Mouse (Mus musculus) embryonic fibroblast, embryonic 13.5 days (primary cell): Measurements from ENCODE around the gene Catsper4. TPM values are rescaled to one million over a fixed set of nuclear protein-coding genes. Genes with fewer than 3 reads are reported as not detected.
A peak's percentile ranks its signal among the peaks of the same experiment; 100 is the strongest.

ENCODE experiments used
- H3K27ac ChIP-seq: 2 replicates; pipeline ENCODE4 v1.5.1; 2012; ENCODE audit warnings: low read length, control low read depth, inconsistent platforms; ENCODE audit not compliant: insufficient read depth
- H3K4me1 ChIP-seq: 2 replicates; pipeline ENCODE4 v1.6.1; 2011; ENCODE audit warnings: low read length; ENCODE audit not compliant: control insufficient read depth, insufficient read depth
- H3K4me3 ChIP-seq: 2 replicates; pipeline ENCODE4 v1.5.1; 2011; ENCODE audit warnings: mild to moderate bottlenecking, control low read depth, low read length; ENCODE audit not compliant: insufficient read depth
- CTCF ChIP-seq: IDR thresholded peaks from 2 replicates; pipeline ENCODE4 v1.5.1; 2011; ENCODE audit warnings: mild to moderate bottlenecking, control low read depth, low read length, moderate library complexity, borderline replicate concordance; ENCODE audit not compliant: insufficient read depth
- POLR2A ChIP-seq: IDR thresholded peaks from 2 replicates; pipeline ENCODE4 v1.6.1; 2011; ENCODE audit warnings: low read depth, mild to moderate bottlenecking, control low read depth, low read length, moderate library complexity
- polyA plus RNA-seq: library from polyadenylated mRNA; stranded (reverse); fragments of >200 nt; gene quantifications from 2 replicates; pipeline ENCODE4 v1.2.4, GENCODE M21; 2011; ENCODE audit warnings: low read depth; ENCODE audit not compliant: missing spikeins, insufficient read length

Catsper4 gene
- polyA plus RNA-seq, 1 experiment: not detected

GRCm38 (mm10) chr4:134251241-134252130, 24.3 kb upstream of the Catsper4 start:
- no peak overlapping the region for H3K27ac ChIP-seq
- TF ChIP-seq CTCF: no peak
- no peak for TF ChIP-seq POLR2A
- peak overlapping the region; percentile 23 for H3K4me3 ChIP-seq
- no peaks in the 10 kb centered on the region; the same call in 1 of the 2 replicates for H3K4me1 ChIP-seq

- TF ChIP-seq POLR2A (no peak), CTCF (no peak)
- Histone ChIP-seq H3K27ac (no peak overlapping the region), H3K4me1 (no peaks in the 10 kb centered on the region; the same call in 1 of the 2 replicates), H3K4me3 (peak overlapping the region; percentile 23)
These were observed 23.7 kb upstream of the Catsper4 start for GRCm38 (mm10) chr4:134250930-134251240.

- Histone ChIP-seq H3K27ac (no peak overlapping the region), H3K4me1 (no peaks in the 10 kb centered on the region; the same call in 1 of the 2 replicates), H3K4me3 (no peak overlapping the region; the same call in 1 of the 2 replicates)
- TF ChIP-seq CTCF (no peak), POLR2A (no peak)
These were observed 23.1 kb upstream of the Catsper4 start for GRCm38 (mm10) chr4:134250116-134250929.

GRCm38 (mm10) chr4:134249651-134250050, 22.5 kb upstream of the Catsper4 start:
- H3K27ac ChIP-seq: no peak overlapping the region
- H3K4me1 ChIP-seq: no peaks in the 10 kb centered on the region; the same call in 1 of the 2 replicates
- peak overlapping the region; percentile 23 for H3K4me3 ChIP-seq
- no peak for TF ChIP-seq POLR2A
- peak; percentile 74 for TF ChIP-seq CTCF

- Histone ChIP-seq H3K4me3 (peak within 1 kb of the TSS; percentile 14; the same call in 1 of the 2 replicates), H3K27ac (no peak within 1 kb of the TSS), H3K4me1 (no peaks in the 10 kb centered on the region; the same call in 1 of the 2 replicates)
- TF ChIP-seq POLR2A (no peak), CTCF (no peak)
These were observed 19.6 kb upstream of the Catsper4 start, which contains the start of gene Gm30191 for GRCm38 (mm10) chr4:134246719-134247258. Gene Gm30191 (plus strand): TSS chr4:134246935.

GRCm38 (mm10) chr4:134246256-134246655, 19.1 kb upstream of the Catsper4 start:
- no peak overlapping the region for H3K27ac ChIP-seq
- TF ChIP-seq POLR2A (no peak), CTCF (no peak)
- H3K4me3 ChIP-seq: no peak overlapping the region

GRCm38 (mm10) chr4:134245148-134245843, 18.1 kb upstream of the Catsper4 start, which contains the start of gene Zfp593:
Gene Zfp593 (minus strand): TSS chr4:134245592.
- H3K4me3 ChIP-seq: peak within 1 kb of the TSS; percentile 83
- TF ChIP-seq CTCF: peak; percentile 71
- peak; percentile 81 for TF ChIP-seq POLR2A
- H3K4me1 ChIP-seq: no peaks in the 10 kb centered on the region
- no peak within 1 kb of the TSS for H3K27ac ChIP-seq

More at GRCm38 (mm10) chr4:134246256-134246655, 19.1 kb upstream of the Catsper4 start:
- H3K4me1 ChIP-seq: no peaks in the 10 kb centered on the region; the same call in 1 of the 2 replicates

GRCm38 (mm10) chr4:134243516-134244250, 16.5 kb upstream of the Catsper4 start, which contains the start of gene E130218I03Rik:
Gene E130218I03Rik (plus strand): TSS chr4:134243662.
- H3K4me1 ChIP-seq: peaks cover 2% of the 10 kb centered on the region; the same call in 1 of the 2 replicates
- peak within 1 kb of the TSS; percentile 83 for H3K4me3 ChIP-seq
- no peak within 1 kb of the TSS for H3K27ac ChIP-seq
- no peak for TF ChIP-seq POLR2A
- no peak for TF ChIP-seq CTCF
